Mouse (Mus musculus) left cerebral cortex, postnatal 36 days (tissue): ENCODE results near the gene Grik2. TPM values are rescaled to one million over a fixed set of nuclear protein-coding genes. Genes with fewer than 3 reads are reported as not detected.

Experiments used
- DNase-seq, 2 experiments: peaks; one replicate each; pipeline ENCODE4 v3.0.0; 2021 to 2022; ENCODE audit warnings: low spot score in 2 of 2, mixed read lengths in 1 of 2
- intact Hi-C: fragments of 180-260 bp; cut with DNase I; formaldehyde crosslinking; loops from one replicate; pipeline ENCODE4 v1.15.1; 2025
- total RNA-seq, 2 experiments: library from RNA; stranded (reverse); gene quantifications; 2 replicates each; pipeline ENCODE4 v1.2.3; 2021

Grik2 gene
- 10 to 100 TPM; 57.3 to 76.4 TPM for total RNA-seq

GRCm38 (mm10) chr10:49788381-49788906 lies at the start of gene Grik2:
Grik2 (minus strand) TSS chr10:49788766.
- peak; percentile 88 to 90 for DNase-seq
- intact Hi-C loops = loop anchor here (10.0 kb wide), 1 partner anchor 406 kb away; no protein-coding TSS in a partner anchor

DNA sequence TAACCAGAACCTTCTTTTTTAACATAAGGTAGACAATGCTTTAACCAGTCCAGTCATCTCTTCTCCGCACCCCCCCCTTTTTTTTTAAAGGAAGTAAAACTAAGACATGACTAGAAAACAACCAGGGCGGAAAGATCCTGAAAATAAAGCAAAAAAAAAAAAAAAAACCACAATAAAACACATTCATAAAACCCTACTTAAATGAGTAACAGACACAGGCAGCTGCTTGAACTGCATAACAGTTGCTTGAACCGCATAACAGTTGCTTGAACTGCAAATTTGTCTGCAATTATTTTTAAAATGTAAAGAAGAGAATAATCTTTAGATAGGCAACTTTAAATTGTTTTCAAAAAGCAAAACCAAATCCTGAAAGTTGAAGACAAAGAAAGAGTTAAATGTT lies 45.8 kb upstream of the Grik2 start:
- intact Hi-C loops = no loop called here
- no peak for DNase-seq

DNA sequence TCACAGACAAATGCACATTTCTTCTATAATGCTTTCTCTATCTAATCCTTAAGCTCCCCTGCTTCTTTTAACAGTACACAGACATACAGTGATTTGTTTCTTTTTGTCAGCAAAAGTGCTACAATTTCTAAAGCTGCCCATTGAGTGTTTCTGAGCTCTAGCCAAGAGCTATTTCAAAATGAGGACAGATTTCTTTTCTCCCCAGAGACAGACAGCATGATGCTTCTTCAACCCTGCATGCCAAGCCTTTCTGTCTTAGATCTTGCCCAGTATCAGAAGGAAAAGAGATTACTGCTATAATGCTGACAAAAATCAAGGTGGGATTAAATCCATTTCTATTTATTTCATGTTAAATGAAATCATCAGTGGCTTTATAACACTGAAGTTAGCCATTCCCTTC lies 18.7 kb upstream of the Grik2 start:
- DNase-seq = no peak
- intact Hi-C loops = no loop called here

GRCm38 (mm10) chr10:49801001-49801400 lies 12.4 kb upstream of the Grik2 start:
- intact Hi-C loops = no loop called here

GRCm38 (mm10) chr10:49794129-49794528 lies 5.6 kb upstream of the Grik2 start:
- intact Hi-C loops = no loop called here

More at GRCm38 (mm10) chr10:49801001-49801400, 12.4 kb upstream of the Grik2 start:
- no peak for DNase-seq

DNA sequence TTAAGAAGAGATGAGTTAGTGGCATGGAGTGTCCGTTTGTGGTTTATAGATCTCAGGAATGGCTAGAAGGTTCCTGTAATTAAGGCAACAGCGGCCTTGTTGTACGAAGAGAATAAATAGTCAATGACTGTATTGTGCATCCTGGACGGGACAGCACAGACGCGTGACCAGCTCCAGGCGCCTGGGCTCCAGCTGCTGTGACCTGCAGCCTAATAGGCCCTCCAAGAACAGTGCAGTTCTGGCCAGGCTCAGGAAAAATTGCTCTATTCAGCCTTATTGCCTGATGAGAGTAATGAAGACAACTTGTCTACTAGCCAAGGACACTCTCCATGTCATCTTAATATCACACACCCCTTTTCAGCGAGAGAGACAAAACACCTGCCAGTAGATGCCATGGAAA lies 1.8 kb upstream of the Grik2 start:
- intact Hi-C loops = no loop called here
- DNase-seq = peak in 1 of 2 experiments; percentile 5

More at GRCm38 (mm10) chr10:49794129-49794528, 5.6 kb upstream of the Grik2 start:
- DNase-seq = no peak

GRCm38 (mm10) chr10:49789711-49790110 lies 1.1 kb upstream of the Grik2 start:
- intact Hi-C loops = loop anchor here (10.0 kb wide), 1 partner anchor 405 kb away; no protein-coding TSS in a partner anchor
- no peak for DNase-seq

DNA sequence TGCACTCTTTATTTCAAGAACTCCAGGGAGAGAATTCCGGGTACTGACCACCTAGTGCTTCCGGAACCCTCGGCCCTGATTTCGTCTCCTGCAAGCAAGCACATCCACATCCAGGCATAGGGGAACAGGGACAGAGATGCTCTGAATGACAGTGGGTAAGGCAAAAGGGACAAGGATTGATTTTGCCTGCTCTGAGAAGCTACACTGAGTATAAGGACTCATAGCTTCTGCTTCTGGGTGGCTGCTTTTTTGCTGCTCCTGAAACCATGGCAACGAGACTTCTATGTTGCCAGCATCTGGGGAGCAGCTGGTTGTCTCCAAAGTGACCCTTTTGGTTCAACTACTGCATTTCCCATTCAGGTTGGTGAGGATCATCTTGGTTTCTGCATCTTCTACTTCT lies 348 bp upstream of the Grik2 start:
- DNase-seq = no peak
- intact Hi-C loops = loop anchor here (10.0 kb wide), 1 partner anchor 406 kb away; no protein-coding TSS in a partner anchor

- intact Hi-C loops = loop anchor here (10.0 kb wide), 1 partner anchor 408 kb away; no protein-coding TSS in a partner anchor
- no peak for DNase-seq
Observed at GRCm38 (mm10) chr10:49786630-49787029, 1.9 kb downstream of the Grik2 start.

DNA sequence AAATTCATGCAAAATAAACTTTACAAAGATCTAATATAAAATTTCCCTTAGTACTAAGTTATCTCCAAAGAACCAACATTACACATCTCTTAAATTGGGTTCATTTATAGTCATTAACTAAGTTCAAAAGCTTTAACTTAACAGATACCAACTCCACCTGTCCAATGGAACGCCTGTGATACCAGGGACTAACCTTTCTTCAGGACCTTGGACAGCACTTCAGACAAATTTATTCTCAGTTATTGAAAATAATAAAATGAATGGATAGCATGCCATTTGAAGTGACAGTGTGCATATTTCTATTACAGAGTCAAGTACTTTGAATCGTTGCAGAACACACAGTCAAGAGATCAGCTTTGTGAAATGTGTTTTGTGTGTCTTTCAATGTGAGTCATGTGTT lies 3.1 kb downstream of the Grik2 start:
- no peak for DNase-seq
- intact Hi-C loops = loop anchor here (10.0 kb wide), 1 partner anchor 409 kb away; no protein-coding TSS in a partner anchor

GRCm38 (mm10) chr10:49784831-49785230 lies 3.7 kb downstream of the Grik2 start:
- intact Hi-C loops = loop anchor here (10.0 kb wide), 1 partner anchor 410 kb away; no protein-coding TSS in a partner anchor
- DNase-seq = no peak

DNA sequence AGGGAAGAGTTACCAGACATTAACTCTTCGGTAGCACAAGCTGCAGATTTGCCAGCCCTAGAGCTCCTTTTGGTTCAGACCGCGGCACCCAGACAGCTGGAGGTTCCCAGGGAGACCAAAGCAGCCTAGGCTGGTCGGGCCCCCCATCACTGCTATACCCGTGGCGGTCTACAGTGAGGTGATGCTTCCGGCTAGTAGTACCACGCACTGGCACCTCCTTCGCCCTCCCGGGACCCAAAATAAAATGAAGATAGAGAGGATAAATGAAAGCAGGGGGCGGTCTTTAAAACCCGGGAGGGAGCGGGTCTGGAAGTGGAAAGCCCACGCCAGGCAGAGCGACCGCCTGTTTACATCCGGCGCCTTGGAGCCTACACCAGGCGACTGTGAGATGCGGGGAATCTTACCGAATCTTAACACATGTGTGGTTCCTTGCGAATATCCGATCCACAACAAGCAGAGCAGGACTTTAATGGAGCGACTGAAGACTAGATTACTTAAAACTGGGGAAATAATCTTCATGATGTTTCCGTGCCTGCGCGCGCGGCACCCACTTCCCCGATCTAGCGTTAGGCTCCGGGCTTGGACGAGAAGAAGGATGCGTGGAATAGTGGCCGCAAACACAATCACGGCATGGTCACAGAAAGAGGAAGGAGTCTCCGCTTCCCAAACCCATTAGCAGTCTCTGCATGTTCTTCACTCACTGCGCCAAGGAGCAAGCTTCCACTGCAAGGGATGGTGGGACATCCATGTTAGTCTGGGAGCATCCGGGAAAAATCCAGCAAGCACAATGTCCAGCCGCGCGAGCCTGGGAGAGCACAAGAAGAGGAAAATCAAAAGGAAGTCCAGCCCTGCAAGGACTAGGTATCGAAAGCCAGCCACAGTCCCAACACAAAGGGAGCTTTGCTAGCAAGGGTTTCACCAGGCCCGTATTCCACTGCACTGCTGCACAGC lies 5.5 kb downstream of the Grik2 start:
- intact Hi-C loops = loop anchor here (10.0 kb wide), 1 partner anchor 412 kb away; no protein-coding TSS in a partner anchor
- peak; percentile 64 to 67 for DNase-seq

GRCm38 (mm10) chr10:49782061-49782460 lies 6.5 kb downstream of the Grik2 start:
- DNase-seq = peak in 1 of 2 experiments; percentile 11
- intact Hi-C loops = loop anchor here (10.0 kb wide), 1 partner anchor 413 kb away; no protein-coding TSS in a partner anchor

DNA sequence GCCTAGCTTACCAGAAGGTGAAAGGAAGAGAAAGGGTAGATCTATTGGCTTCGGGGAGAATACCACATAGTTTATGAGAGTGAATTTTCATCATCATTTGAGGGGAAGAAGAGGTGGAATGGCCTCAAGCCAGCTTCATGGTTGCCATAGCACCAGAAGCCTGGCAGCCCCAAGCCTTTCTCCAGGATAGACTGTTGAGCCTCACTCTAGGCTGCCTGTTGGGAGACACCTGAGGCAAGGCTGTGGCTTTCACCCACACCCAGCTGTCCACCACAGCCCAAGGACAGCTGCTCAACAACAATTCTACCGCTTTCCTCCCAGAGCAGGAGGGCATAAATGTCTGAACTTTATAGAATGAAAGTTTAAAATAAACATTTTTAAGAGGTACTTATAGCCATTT lies 8.1 kb downstream of the Grik2 start:
- intact Hi-C loops = loop anchor here (10.0 kb wide), 1 partner anchor 414 kb away; no protein-coding TSS in a partner anchor
- peak; percentile 48 to 63 for DNase-seq

- intact Hi-C loops = no loop called here
- no peak for DNase-seq
Observed at GRCm38 (mm10) chr10:49768897-49769296, 19.7 kb downstream of the Grik2 start.

- no peak for DNase-seq
- intact Hi-C loops = no loop called here
Observed at GRCm38 (mm10) chr10:49767556-49767955, 21.0 kb downstream of the Grik2 start.

GRCm38 (mm10) chr10:49762607-49763006 lies 26.0 kb downstream of the Grik2 start:
- DNase-seq = no peak
- intact Hi-C loops = no loop called here

GRCm38 (mm10) chr10:49751769-49752168 lies 36.8 kb downstream of the Grik2 start:
- DNase-seq = no peak
- intact Hi-C loops = no loop called here

GRCm38 (mm10) chr10:49731841-49732240 lies 56.7 kb downstream of the Grik2 start:
- no peak for DNase-seq
- intact Hi-C loops = no loop called here

GRCm38 (mm10) chr10:49723706-49724105 lies 64.9 kb downstream of the Grik2 start:
- no peak for DNase-seq
- intact Hi-C loops = no loop called here
